8 mouse cellular contexts compared by ENCODE assay signal in the genomic region with DNA sequence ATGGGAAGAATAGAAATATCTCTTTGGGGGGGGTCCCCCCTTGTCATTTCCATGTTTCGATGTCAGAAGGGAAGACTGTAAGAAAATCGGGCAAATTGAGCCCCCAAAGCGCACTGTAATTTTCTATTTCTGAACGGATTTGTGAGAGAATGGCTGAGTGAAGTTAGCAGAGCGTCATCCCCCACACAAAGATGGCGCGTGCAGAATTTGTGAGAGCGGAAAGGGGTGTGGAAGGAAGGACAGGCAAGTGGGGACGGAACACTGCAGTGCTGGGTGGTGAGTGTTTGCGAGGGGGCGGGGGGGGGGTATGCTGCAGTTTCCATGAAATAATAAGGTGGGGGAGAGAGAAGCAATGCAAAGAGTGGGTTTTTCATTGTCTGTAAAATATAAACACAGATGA. TPM values are rescaled to one million over a fixed set of nuclear protein-coding genes. Genes with fewer than 3 reads are reported as not detected.
DNase-seq lines count a peak whose midpoint lies in the region; ATAC-seq lines count a peak whose summit lies in the region.

A gene (plus strand): TSS at position 136 of the 400 bp plus-strand sequence.

- H3K27me3 ChIP-seq in lung, embryonic 16.5 days (ENCODE audit: control insufficient read depth, insufficient read depth, low read depth, low read length): no peaks in the 10 kb centered on the region
- H3K27me3 ChIP-seq in embryonic facial prominence, embryonic 13.5 days: no peaks in the 10 kb centered on the region
- no peaks in the 10 kb centered on the region for H3K27me3 ChIP-seq in heart, embryonic 14.5 days (ENCODE audit: control insufficient read depth, insufficient read depth, low read length)
- no peaks in the 10 kb centered on the region for H3K27me3 ChIP-seq in neural tube, embryonic 12.5 days (replicated peaks)

- H3K9ac ChIP-seq in lung, embryonic 16.5 days (ENCODE audit: low read length): no peak within 1 kb of the TSS
- no peak within 1 kb of the TSS for H3K9ac ChIP-seq in embryonic facial prominence, embryonic 13.5 days
- H3K9ac ChIP-seq in heart, embryonic 14.5 days (ENCODE audit: low read length): no peak within 1 kb of the TSS
- H3K9ac ChIP-seq in neural tube, embryonic 12.5 days: no peak within 1 kb of the TSS

- H3K9me3 ChIP-seq in lung, embryonic 16.5 days (ENCODE audit: control insufficient read depth, low read length): no peaks in the 10 kb centered on the region
- H3K9me3 ChIP-seq in embryonic facial prominence, embryonic 13.5 days: no peaks in the 10 kb centered on the region
- no peaks in the 10 kb centered on the region for H3K9me3 ChIP-seq in heart, embryonic 14.5 days (ENCODE audit: control insufficient read depth, low read length)
- no peaks in the 10 kb centered on the region for H3K9me3 ChIP-seq in neural tube, embryonic 12.5 days

- H3K36me3 ChIP-seq in lung, embryonic 16.5 days (ENCODE audit: control insufficient read depth, insufficient read depth, low read length): no peaks in the 10 kb centered on the region
- no peaks in the 10 kb centered on the region for H3K36me3 ChIP-seq in embryonic facial prominence, embryonic 13.5 days
- H3K36me3 ChIP-seq in heart, embryonic 14.5 days (ENCODE audit: control insufficient read depth, insufficient read depth, low read length): no peaks in the 10 kb centered on the region
- H3K36me3 ChIP-seq in neural tube, embryonic 12.5 days: no peaks in the 10 kb centered on the region

- H3K4me1 ChIP-seq in lung, embryonic 16.5 days (replicated peaks; ENCODE audit: control insufficient read depth, insufficient read depth, low read length): peaks cover 13% of the 10 kb centered on the region
- peaks cover 7% of the 10 kb centered on the region; the same call in 1 of the 2 replicates for H3K4me1 ChIP-seq in embryonic facial prominence, embryonic 13.5 days
- H3K4me1 ChIP-seq in heart, embryonic 14.5 days (ENCODE audit: control insufficient read depth in 2 of 2, insufficient read depth in 2 of 2, low read length in 2 of 2): peaks cover 5 to 6% of the 10 kb centered on the region in 2 experiments; a peak in 2 of 4 replicates
- H3K4me1 ChIP-seq in neural tube, embryonic 12.5 days: no peaks in the 10 kb centered on the region

- H3K4me2 ChIP-seq in lung, embryonic 16.5 days (ENCODE audit: low read depth, low read length): no peak within 1 kb of the TSS
- no peak within 1 kb of the TSS for H3K4me2 ChIP-seq in embryonic facial prominence, embryonic 13.5 days
- no peak within 1 kb of the TSS for H3K4me2 ChIP-seq in heart, embryonic 14.5 days (ENCODE audit: low read length)
- no peak within 1 kb of the TSS for H3K4me2 ChIP-seq in neural tube, embryonic 12.5 days (replicated peaks)

- ATAC-seq in lung, embryonic 16.5 days (ENCODE audit: low read depth): no peak
- no peak for ATAC-seq in embryonic facial prominence, embryonic 13.5 days (ENCODE audit: insufficient number of reproducible peaks, insufficient read depth, low FRiP score, low TSS enrichment, low read depth)
- ATAC-seq in heart, embryonic 14.5 days (ENCODE audit: insufficient number of reproducible peaks, insufficient read depth, low FRiP score, low read depth): no peak
- ATAC-seq in neural tube, embryonic 12.5 days (ENCODE audit: low FRiP score, low read depth): no peak

- intact Hi-C loops in left cerebral cortex, postnatal 25 days (cut with DNase I): no loop called here

- 84% methylated on average over 11 of the region's 11 CpGs for WGBS in lung, embryonic 16.5 days
- WGBS in embryonic facial prominence, embryonic 13.5 days: 73% methylated on average over 11 of the region's 11 CpGs
- 83% methylated on average over 11 of the region's 11 CpGs for WGBS in heart, embryonic 14.5 days
- WGBS in neural tube, embryonic 12.5 days: 78% methylated on average over 11 of the region's 11 CpGs

- no peak within 1 kb of the TSS for H3K27ac ChIP-seq in lung, embryonic 16.5 days (ENCODE audit: low read length)
- H3K27ac ChIP-seq in embryonic facial prominence, embryonic 13.5 days: no peak within 1 kb of the TSS
- no peak within 1 kb of the TSS for H3K27ac ChIP-seq in heart, embryonic 14.5 days (replicated peaks in 1 of 2; ENCODE audit: control insufficient read depth in 1 of 2, insufficient read depth in 1 of 2, low read depth in 2 of 2, low read length in 2 of 2)
- H3K27ac ChIP-seq in neural tube, embryonic 12.5 days: no peak within 1 kb of the TSS

- no peak for DNase-seq in lung, postnatal 10 days
- no peak for DNase-seq in left cerebral cortex, postnatal 25 days (ENCODE audit: low spot score in 2 of 2)
- no peak for DNase-seq in cerebellum, adult 9-11 months
- no peak for DNase-seq in ovary, adult 18-20 months (ENCODE audit: low spot score)

- H3K4me3 ChIP-seq in lung, embryonic 16.5 days (ENCODE audit: low read length): no peak within 1 kb of the TSS
- no peak within 1 kb of the TSS for H3K4me3 ChIP-seq in embryonic facial prominence, embryonic 13.5 days
- H3K4me3 ChIP-seq in heart, embryonic 14.5 days (ENCODE audit: control insufficient read depth in 1 of 2, insufficient read depth in 1 of 2, low read depth in 1 of 2, low read length in 2 of 2): no peak within 1 kb of the TSS
- no peak within 1 kb of the TSS for H3K4me3 ChIP-seq in neural tube, embryonic 12.5 days

RNA-seq across cellular contexts. Expression of the gene that starts here (rescaled TPM):
- polyA plus RNA-seq in lung, embryonic 16.5 days (2015; fragmentation: Nextera tagmentation; extraction: Ambion mirVana): 523 and 564 TPM in 2 replicates
- 774 and 809 TPM in 2 replicates for polyA plus RNA-seq in embryonic facial prominence, embryonic 13.5 days (2015; fragmentation: Nextera tagmentation; extraction: Ambion mirVana)
- 436 and 437 TPM in 2 replicates for polyA plus RNA-seq in heart, embryonic 14.5 days (2014; fragmentation: Nextera tagmentation; extraction: Ambion mirVana)
- total RNA-seq in left cerebral cortex, postnatal 25 days (2021): 100 to 1,000 TPM; 590 to 599 TPM
- 589 and 619 TPM in 2 replicates for polyA plus RNA-seq in neural tube, embryonic 12.5 days (2016; fragmentation: Nextera tagmentation; extraction: Ambion mirVana)
